Mouse (Mus musculus) liver, postnatal 0 days (tissue): ENCODE results near the gene Dlst. TPM values are rescaled to one million over a fixed set of nuclear protein-coding genes. Genes with fewer than 3 reads are reported as not detected.
A peak's percentile ranks its signal among the peaks of the same experiment; 100 is the strongest.

Source experiments
- ATAC-seq: fragments of 200-750 bp; cut with Nextera tagmentation; 2 replicates; pipeline ENCODE4 v1.8.0; 2017; ENCODE audit warnings: mild to moderate bottlenecking, moderate library complexity
- DNase-seq: peaks from one replicate; pipeline ENCODE4 v3.0.0-alpha.2; 2016
- H3K27ac ChIP-seq: fragments of 300-500 bp; sonication (generic); 2 replicates; pipeline ENCODE4 v1.5.1; 2014; ENCODE audit warnings: antibody characterized with exemption, moderate library complexity, mild to moderate bottlenecking, low read depth
- H3K27me3 ChIP-seq: fragments of 300-500 bp; sonication (generic); 2 replicates; pipeline ENCODE4 v1.6.1; 2014; ENCODE audit warnings: low read length, control low read depth, mixed read lengths; ENCODE audit not compliant: insufficient read depth
- H3K36me3 ChIP-seq: fragments of 300-500 bp; sonication (generic); replicated peaks from 2 replicates; pipeline ENCODE4 v1.6.1; 2014; ENCODE audit warnings: mild to moderate bottlenecking, control low read depth, low read length, moderate library complexity, mixed read lengths; ENCODE audit not compliant: insufficient read depth
- H3K4me1 ChIP-seq: fragments of 300-500 bp; sonication (generic); 2 replicates; pipeline ENCODE4 v1.6.1; 2014; ENCODE audit warnings: antibody characterized with exemption, mild to moderate bottlenecking, control low read depth; ENCODE audit not compliant: insufficient read depth
- H3K4me2 ChIP-seq: fragments of 300-500 bp; sonication (generic); 2 replicates; pipeline ENCODE4 v1.6.1; 2014; ENCODE audit warnings: low read depth, mild to moderate bottlenecking, low read length, moderate library complexity, mixed read lengths
- H3K4me3 ChIP-seq: fragments of 300-500 bp; sonication (generic); 2 replicates; pipeline ENCODE4 v1.5.1; 2014; ENCODE audit warnings: low read depth, low read length
- H3K9ac ChIP-seq: fragments of 300-500 bp; sonication (generic); replicated peaks from 2 replicates; pipeline ENCODE4 v1.6.1; 2014; ENCODE audit warnings: mild to moderate bottlenecking, moderate library complexity
- H3K9me3 ChIP-seq: fragments of 300-500 bp; sonication (generic); 2 replicates; pipeline ENCODE4 v1.6.1; 2016; ENCODE audit warnings: mild to moderate bottlenecking, control low read depth, low read length, mixed read lengths
- CTCF ChIP-seq: sonication (generic); IDR thresholded peaks from 2 replicates; pipeline ENCODE4 v1.5.1; 2016; ENCODE audit warnings: antibody characterized with exemption, low read depth
- EP300 ChIP-seq: IDR thresholded peaks from 2 replicates; pipeline ENCODE4 v1.6.1; 2016; ENCODE audit warnings: antibody characterized with exemption, low read depth, mild to moderate bottlenecking
- WGBS: fragments of 180-500 bp; shearing (Covaris S2); extraction: QIAGEN DNeasy Blood & Tissue Kit; methylation state at CpG from one replicate; pipeline ENCODE4 v1.1.7; 2014; ENCODE audit not compliant: insufficient replicate concordance; 5-methylcytosine and 5-hydroxymethylcytosine counted together
- polyA plus RNA-seq: library from polyadenylated mRNA; unstranded; fragments of >200 nt; fragmentation: Nextera tagmentation; extraction: Ambion mirVana; gene quantifications from 2 replicates; pipeline ENCODE4 v1.2.1, GENCODE M21; 2015

Dlst gene
- 68.3 and 76.4 TPM in 2 replicates for polyA plus RNA-seq

DNA sequence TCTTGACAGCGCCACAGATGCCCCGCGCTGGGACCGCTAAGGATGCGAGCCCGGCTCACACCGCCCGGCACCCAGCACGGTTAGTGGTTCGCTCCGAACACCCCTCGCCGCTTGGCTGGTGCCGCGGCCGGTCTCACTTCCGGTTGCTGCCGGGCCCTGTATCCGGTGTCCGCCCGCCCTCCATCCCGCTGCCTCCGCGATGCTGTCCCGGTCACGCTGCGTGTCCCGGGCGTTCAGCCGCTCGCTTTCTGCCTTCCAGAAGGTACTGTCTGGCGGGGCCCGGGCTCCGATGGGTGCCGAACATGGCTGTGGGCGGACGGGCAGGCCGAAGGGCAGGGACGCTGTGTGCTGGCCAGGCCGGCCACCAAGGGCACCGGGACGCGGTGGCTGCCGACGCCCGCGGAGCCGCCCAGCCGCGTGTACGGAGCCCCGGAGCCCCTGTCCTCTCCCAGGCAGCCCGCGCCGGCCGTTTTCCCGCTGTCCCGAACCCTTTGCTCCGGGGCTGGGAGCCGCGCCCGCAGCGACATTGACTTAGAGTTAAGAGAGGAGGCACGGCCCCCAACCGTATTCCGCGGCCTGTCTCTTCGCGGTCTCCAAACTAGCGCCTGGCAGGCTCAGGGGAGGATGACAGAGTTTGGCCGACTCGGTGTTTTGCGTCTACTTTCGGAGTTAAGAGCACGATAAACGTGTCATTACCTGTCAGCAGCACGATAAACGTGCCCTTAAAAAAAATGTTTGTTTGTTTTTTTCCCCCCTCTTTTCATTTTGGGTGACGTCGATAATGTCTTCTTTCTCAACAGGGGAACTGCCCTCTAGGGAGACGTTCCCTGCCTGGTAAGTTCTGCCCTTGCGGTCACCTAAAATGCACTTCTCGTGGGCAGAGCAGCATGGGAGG is at the start of gene Dlst, which contains the start of gene Prox2:
Gene Dlst, plus strand, starts transcription at position 136 of the 895 bp plus-strand sequence.
Gene Prox2, minus strand, starts transcription at position 62 of the 895 bp plus-strand sequence.
- Histone ChIP-seq H3K4me1 (peaks cover 44% of the 10 kb centered on the region), H3K36me3 (peaks cover 20% of the 10 kb centered on the region), H3K27ac (peak within 1 kb of the TSS; percentile 97), H3K4me2 (peak within 1 kb of the TSS; percentile 90), H3K4me3 (peak within 1 kb of the TSS; percentile 96), H3K27me3 (no peaks in the 10 kb centered on the region), H3K9me3 (no peaks in the 10 kb centered on the region), H3K9ac (peak within 1 kb of the TSS; percentile 98)
- TF ChIP-seq CTCF (no peak), EP300 (peak; percentile 56; the same call in 1 of the 2 replicates)
- ATAC-seq: peak; percentile 96
- WGBS: under 1% methylated on average over 78 of the region's 83 CpGs
- DNase-seq: peak; percentile 93

DNA sequence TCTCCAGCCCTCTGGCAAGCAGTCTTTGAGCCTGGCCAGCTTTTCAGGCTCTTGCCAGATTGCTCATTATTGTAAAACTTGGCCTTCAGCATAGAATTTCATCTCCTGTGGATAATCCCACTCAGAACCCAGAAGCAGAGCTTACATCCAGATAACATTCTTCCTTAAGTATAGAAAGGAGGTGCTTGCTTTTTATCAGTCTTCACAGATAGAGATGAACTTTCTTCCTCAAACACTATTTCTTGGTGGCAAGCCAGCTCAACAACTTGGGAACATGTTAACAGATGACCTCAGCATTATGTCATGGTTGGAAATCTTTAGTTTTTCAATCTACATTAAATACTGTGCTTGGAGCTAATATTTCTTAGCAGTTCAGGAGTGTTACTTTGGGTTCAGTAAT is 39.6 kb upstream of the Dlst start:
- Histone ChIP-seq H3K4me3 (no peak overlapping the region), H3K27me3 (no peaks in the 10 kb centered on the region), H3K36me3 (peaks cover 35% of the 10 kb centered on the region), H3K4me2 (no peak overlapping the region), H3K4me1 (no peaks in the 10 kb centered on the region), H3K27ac (no peak overlapping the region), H3K9me3 (no peaks in the 10 kb centered on the region), H3K9ac (no peak overlapping the region; the same call in 1 of the 2 replicates)
- DNase-seq: no peak
- TF ChIP-seq EP300 (no peak), CTCF (no peak)
- no peak for ATAC-seq

DNA sequence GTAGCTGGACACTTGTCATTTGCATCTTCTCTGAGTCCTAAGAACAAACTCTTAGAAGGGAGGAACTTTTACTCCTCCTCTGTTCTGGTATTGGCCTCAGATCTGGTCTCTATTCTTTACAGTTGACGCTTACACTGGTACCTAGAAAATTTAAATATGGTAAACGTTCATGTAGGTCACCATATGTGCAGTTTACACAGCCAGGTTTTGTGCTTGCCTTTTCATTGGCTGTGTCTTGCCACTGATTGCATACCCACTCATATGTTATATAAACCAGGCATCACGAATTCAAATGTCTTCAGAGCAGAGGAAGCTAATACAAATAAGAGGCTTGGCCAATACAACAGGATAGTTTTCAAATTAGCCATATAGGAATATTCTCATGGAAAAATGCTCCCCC is 33.5 kb upstream of the Dlst start:
- 85% methylated on average over 3 of the region's 3 CpGs for WGBS
- no peaks in the 10 kb centered on the region for H3K27me3 ChIP-seq
- TF ChIP-seq EP300: no peak
- TF ChIP-seq CTCF: no peak
- no peak overlapping the region for H3K27ac ChIP-seq
- no peak overlapping the region for H3K4me3 ChIP-seq
- H3K36me3 ChIP-seq: peaks cover 7% of the 10 kb centered on the region
- H3K4me1 ChIP-seq: no peaks in the 10 kb centered on the region
- H3K9ac ChIP-seq: no peak overlapping the region
- H3K9me3 ChIP-seq: no peaks in the 10 kb centered on the region
- DNase-seq: no peak
- no peak for ATAC-seq
- no peak overlapping the region for H3K4me2 ChIP-seq

DNA sequence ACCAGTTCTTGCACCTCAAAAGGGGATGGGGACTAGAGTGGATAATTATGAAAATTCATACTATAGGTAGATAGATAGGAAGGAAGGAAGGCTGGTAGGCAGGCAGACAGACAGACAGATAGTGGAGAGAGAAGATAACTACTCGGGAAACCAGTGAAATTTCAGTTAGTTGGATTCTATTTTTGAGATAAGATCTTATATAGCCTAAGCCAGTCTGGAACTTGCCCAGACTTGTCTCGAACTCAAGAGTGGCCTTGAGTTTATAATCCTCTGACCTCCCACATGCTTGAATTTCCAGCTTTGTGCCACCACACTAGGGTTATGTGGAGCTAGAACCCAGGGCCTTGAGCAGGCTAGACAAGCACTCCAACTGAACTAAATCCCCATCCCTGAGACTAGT is 26.4 kb upstream of the Dlst start:
- no peak for ATAC-seq
- Histone ChIP-seq H3K36me3 (no peaks in the 10 kb centered on the region; the same call in 1 of the 2 replicates), H3K27ac (no peak overlapping the region), H3K4me1 (no peaks in the 10 kb centered on the region), H3K9me3 (no peaks in the 10 kb centered on the region), H3K9ac (no peak overlapping the region), H3K4me2 (no peak overlapping the region), H3K27me3 (no peaks in the 10 kb centered on the region), H3K4me3 (no peak overlapping the region)
- TF ChIP-seq CTCF (no peak), EP300 (no peak)
- DNase-seq: no peak
- WGBS: 49% methylated on average over 2 of the region's 2 CpGs

DNA sequence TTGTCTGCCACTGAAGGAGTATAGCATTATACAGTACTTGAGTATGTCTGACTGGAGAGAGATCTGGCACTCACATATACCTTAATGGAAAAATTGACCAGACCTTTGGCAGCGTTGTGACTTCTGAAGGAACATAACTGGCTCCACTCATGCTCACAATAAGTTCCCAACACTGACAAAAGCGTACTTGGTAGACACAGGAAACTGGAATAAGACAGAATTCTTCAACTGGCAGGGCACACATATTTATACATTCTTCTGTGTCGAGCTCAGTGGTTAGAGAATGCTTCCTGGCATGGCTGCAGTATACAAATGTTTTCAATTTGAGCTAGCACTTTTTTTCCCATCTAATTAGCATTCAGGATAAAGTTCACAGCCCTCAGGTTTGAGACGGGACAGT is 25.7 kb upstream of the Dlst start:
- Histone ChIP-seq H3K27ac (no peak overlapping the region), H3K4me1 (no peaks in the 10 kb centered on the region), H3K4me2 (no peak overlapping the region), H3K4me3 (no peak overlapping the region), H3K36me3 (no peaks in the 10 kb centered on the region; the same call in 1 of the 2 replicates), H3K9me3 (no peaks in the 10 kb centered on the region), H3K9ac (no peak overlapping the region), H3K27me3 (no peaks in the 10 kb centered on the region)
- ATAC-seq: no peak
- WGBS: 73% methylated on average over 4 of the region's 4 CpGs
- no peak for TF ChIP-seq CTCF
- TF ChIP-seq EP300: no peak
- DNase-seq: no peak

DNA sequence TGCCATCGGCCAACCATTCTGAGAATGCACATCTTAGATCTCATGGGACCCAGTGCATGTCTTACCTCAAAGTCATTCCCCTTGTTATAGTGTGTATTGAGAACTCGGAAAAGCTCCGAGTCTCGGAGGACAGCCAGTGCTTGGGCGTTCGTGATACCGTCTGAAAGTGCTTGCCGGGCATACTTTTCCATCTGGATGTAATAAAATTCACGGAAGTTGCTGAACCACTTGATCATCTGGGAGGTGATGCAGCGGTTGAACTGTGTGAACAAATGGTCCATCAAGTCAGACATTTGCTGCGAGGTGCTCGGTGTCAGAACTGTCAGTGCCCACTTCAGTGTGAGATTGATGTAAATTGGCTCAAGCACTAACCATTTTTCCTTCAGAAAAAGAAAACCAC is 22.8 kb upstream of the Dlst start:
- no peak overlapping the region for H3K9ac ChIP-seq
- H3K4me2 ChIP-seq: no peak overlapping the region
- H3K36me3 ChIP-seq: no peaks in the 10 kb centered on the region; the same call in 1 of the 2 replicates
- no peaks in the 10 kb centered on the region for H3K27me3 ChIP-seq
- WGBS: 93% methylated on average over 12 of the region's 12 CpGs
- no peaks in the 10 kb centered on the region for H3K4me1 ChIP-seq
- TF ChIP-seq CTCF: no peak
- no peak for TF ChIP-seq EP300
- no peak overlapping the region for H3K4me3 ChIP-seq
- no peak for DNase-seq
- H3K27ac ChIP-seq: no peak overlapping the region
- no peak for ATAC-seq
- no peaks in the 10 kb centered on the region for H3K9me3 ChIP-seq
